Mouse (Mus musculus): ENCODE data around the gene Magi2. TPM values are rescaled to one million over a fixed set of nuclear protein-coding genes. Genes with fewer than 3 reads are reported as not detected.
"Not testable (repeated sequence)": the region's sequence is repeated elsewhere in the genome, so short reads cannot be mapped to it uniquely, and the experiment has no call there.

Magi2 gene
- total RNA-seq, 4 experiments from 2014 or later: 8.3 to 31.8 (median 16.5) TPM

DNA sequence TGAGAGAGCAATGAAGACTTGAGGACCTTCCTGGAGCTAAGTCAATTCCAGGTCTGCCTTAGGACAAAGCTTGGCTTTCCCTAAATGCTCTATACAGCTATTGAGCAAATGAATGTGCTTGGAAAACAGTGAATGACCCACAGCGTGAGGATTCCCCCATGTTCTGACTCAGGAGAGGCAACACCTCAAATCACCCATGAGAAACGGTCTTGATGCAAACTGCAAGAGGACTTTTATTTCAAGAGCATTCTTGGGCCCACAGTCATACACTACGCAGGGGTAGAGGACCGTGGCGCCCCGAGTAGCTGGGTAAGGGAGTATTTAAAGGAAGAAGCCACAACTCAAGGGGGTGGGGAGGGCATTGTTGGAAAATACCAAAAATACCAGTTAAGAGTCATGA lies 1489.1 kb downstream of the Magi2 start:
- DNase-seq: not testable (repeated sequence)

DNA sequence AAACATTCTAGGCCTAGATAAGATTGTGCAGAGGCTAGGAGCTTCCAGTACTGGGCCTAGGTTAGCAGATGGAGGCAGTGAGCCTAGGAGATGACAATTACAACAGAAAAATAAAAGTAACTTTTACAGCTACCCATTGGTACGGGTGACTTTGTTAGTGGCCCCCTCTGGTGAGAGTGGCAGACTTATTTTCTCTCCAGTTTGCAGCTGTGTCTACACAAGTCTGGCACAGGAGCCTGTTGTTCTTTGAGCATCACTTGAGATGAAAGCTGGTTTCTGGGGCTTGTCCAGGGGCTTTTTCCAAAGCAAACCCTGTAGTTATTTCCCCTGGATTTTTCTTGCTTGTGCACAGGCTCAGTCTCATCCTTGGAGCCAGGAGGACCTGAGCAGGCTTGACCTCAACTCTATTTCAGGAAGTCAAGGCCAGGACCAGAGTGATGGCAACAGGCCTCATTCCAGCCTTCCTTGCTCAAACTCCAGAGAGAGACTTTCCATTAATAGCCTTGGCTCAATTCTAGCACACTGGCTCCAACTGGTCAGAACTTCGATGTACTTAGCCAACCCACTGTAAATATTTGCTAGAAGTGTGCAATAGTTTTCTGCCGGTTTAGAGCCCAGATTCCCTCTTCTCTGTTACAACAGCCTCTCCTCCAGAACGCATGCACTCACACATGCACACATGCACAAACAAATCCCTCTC lies 1493.5 kb downstream of the Magi2 start:
- peak; percentile 18 for DNase-seq

DNA sequence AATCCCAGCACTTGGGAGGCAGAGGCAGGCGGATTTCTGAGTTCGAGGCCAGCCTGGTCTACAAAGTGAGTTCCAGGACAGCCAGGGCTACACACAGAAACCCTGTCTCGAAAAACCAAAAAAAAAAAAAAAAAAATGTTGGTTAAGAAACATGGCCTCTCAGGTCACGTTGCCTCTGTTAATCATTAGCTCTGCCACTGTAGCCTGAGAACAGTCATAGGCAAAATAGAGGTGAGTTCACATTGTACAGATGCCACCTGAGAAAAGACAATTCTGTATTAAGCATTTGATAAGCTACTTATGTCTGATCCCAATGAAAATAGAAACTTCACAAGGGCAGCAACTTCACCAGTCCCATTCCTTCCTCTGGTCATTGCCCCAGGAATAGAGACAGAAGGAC lies 1496.4 kb downstream of the Magi2 start:
- not testable (repeated sequence) for DNase-seq

DNA sequence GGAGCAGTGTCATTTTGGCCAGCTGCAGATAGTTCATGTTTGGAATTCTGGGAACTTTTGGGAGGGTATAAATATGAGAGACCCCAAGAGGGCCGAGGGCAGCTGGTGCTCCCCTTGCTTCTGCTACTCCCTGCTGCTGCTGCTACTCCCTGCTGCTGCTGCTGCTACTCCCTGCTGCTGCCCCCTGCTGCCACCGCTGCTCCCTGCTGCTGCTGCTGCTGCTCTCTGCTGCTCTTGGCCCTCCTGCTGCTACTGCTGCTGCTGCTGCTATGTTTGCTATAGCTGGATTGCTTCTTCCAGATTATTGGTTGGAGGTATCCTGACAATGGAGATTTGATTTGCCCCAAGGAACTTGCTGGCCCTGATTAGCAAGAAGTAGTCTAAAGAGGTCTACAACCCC lies 1512.0 kb downstream of the Magi2 start:
- DNase-seq: no peak

DNA sequence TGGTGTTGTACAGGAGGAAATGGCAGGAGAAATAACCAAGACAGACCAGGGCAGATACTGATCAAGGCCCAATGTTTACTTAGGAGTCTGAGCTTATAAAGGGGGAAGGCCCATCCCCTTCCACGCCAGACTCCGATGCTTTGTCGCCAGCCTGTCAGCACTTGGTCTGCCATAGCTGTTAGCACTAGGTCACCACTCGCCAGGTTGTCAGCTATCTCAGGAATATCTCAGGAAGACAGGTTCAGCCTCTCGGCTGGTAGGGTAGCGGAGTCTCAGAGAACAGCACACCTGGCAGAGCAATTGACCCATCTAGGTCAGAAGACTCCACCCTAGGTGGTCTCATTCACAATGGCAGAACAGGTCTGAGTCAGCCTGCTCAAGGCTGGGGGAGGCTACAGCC lies 1514.4 kb downstream of the Magi2 start:
- no peak for DNase-seq

DNA sequence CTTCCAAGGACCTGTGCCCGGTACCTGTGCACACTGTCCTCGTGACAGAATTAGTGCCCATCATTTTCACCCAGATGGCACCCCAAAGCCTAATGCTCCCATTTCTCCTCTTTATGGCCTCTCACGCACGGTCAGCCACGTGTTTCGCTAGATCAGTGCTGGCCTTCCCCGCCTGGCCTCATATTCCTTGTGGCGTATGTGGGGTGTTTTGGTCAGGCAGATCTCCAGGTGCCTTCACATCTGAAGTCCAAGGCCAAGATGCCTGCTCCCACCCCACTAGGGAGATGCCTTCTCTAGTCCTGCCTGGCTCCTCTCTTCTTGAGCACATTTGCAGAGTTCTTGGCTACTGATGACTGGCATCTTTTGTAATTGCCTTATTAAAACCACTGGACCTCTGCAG lies 1515.1 kb downstream of the Magi2 start:
- no peak for DNase-seq

DNA sequence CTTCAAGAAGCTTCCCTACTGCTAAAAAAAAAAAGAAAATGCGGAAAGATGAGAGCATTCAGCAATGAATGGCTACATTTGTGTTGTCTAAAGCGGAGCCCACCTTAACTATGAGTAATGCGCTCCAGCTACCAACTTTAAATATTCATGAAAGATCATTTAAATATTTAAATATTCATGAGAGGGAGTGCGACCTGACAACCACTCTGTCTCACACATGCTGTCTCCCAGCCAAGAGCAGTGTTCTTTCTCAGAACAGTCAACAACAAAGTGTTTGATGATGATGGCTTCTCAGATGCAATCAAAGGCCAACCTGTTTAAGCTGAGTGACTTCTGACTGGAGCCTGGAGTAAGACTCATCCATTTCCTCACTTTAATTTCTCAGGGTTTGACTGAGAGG lies 1521.3 kb downstream of the Magi2 start:
- DNase-seq: no peak

DNA sequence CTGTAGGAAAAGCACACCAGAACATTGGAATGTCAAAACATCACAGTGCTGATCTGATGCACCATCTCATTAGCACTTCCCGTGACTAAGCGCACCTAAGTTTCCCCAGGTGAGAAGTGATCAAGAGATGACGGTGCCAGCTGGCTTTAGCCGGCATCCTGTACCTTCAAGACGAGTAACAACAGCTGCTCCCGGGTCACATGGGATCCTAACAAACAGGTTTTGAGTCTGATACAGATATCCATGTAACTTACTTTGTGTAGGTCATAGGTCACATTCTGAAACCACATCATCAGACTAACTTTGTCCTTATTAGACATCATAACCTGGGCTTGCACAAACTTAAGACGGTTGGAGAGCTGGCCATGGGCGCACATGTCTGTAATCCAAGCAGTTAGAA lies 1522.0 kb downstream of the Magi2 start:
- no peak for DNase-seq

DNA sequence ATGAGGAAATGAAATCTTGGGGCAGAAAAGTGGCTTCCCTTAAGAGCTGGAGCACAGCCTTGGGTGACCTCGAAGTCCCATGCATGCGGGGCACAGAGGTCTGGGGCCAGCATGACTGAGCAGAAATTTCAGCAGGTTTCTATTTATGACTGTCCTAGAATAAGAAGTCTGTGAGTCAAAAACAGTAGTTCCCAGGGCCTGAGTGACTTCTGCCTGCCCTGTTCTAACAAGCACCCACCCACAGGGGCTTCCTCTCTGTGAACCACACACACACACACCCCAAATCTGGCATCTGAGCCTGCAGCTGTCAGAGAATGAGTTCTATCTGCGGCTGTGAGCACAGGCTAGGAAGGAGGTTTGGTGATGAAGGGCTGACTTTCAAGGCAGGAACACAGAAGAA lies 1522.7 kb downstream of the Magi2 start:
- no peak for DNase-seq

DNA sequence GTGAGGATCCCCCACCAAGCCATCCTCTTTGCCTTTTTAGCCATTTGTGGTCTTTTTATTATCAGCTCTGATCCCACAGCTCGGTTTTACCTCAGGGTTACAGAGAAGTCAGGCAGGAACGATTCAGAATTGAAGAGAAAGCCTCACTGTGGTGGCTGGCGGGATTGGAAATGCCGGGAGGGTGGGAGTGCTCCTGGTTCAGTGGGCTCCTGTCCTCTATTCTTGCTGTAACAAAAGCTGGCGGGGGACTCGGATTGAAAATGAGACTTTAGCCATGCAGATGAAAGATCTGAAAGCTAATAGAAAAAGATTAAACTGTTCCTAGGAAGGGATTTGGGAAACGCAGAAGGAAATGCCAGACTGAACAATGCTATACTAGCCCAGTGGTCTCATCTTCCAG lies 1524.2 kb downstream of the Magi2 start:
- no peak for DNase-seq

DNA sequence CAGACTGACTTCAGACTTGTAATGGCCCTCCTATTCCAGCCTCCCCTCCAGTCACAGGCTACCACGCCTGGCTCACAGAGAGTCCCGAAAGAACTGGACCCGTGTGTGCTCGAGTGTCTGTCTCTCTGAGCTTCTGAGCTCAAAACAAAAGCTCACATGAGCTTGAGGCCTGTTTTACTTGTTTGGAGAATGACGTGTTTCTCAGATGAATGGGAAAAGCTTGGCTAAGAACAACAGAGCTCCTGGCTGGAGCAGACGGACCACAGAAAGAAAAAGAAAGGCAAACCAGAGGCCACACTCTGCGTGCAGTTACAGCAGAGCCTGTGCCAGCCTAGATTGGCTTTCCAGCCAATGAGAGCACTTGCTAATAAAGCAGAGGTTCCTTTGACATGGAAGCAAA lies 1524.9 kb downstream of the Magi2 start:
- DNase-seq: no peak

DNA sequence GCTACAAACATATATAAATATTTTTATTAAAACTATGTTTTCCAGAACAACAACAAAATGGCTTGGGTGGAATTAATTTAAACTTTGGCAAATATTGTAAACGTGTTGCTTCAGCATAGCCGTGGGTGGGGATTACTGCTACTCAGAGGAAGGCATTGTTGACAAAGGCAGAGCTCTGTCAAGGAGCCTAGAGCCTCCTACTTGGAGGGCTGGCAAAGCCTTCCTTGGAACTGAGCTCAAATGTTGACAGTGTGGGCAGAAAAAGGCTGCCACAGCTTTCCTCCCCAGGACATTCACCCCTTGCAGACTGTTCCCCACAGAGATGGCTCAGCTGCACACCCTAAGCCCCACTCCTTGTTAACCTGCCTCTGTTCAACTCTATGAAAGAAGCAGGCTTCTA lies 1526.3 kb downstream of the Magi2 start:
- no peak for DNase-seq

DNA sequence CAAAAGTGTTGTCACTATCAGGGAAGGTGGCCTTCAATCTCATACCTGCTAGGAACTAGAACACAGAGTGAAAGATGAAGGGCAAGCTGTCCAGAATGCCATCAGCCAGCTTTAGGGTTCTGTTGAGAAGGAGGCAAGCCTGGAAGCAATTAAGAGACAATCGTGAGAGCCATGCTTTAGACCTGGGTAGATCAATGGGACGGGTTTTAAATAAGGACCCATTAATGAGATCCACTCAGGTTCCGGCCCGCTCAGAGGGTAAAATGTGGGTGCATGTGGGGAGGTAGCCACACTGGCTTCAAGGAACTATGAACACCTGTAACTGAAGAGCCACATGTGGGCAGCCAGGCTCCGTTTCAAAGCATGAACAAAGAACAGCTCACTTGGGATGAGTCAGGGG lies 1527.1 kb downstream of the Magi2 start:
- DNase-seq: no peak

All from adrenal gland, adult 8-10 months (tissue).